Mouse (Mus musculus): Measurements from ENCODE around the gene Omp. TPM values are rescaled to one million over a fixed set of nuclear protein-coding genes. Genes with fewer than 3 reads are reported as not detected.
A peak's percentile ranks its signal among the peaks of the same experiment; 100 is the strongest.

Gene Omp
- total and polyA plus RNA-seq, 2 experiments from 2014 or later: 0.29 to 0.31 TPM

DNA sequence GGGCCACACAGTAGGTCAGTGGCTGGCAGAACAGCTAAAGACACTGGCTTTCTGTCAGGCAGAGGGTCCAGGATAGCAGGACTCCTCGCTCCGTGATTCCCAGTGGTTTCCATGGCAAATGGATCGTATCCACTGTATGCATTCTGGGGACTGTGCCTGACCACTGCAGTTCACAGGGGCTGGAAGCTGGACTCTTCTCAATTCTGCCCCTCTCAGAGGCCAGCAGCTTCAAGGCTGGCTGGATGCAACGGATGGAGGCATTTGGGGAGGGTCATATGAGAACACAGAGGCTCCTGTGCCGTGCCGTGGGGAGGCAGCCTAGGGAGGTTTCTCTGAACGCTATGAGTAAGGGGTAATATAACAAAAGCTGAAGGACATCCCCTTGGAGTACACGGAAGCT, 3.1 kb downstream of the Omp start:
- H3K27me3 ChIP-seq (ENCODE audit: insufficient read depth, low read length): no peaks in the 10 kb centered on the region
- no peaks in the 10 kb centered on the region for H3K4me1 ChIP-seq (ENCODE audit: insufficient read depth)
- no peak for TF ChIP-seq CTCF (IDR thresholded peaks at IDR 0.05; ENCODE audit: low read depth)
- ATAC-seq (0 out of 2 replicates have a peak, but pooled peaks have one; percentile 17), DNase-seq (no peak)
- H3K9ac ChIP-seq: no peak overlapping the region
- H3K9me3 ChIP-seq (ENCODE audit: low read length): no peaks in the 10 kb centered on the region
- H3K36me3 ChIP-seq (ENCODE audit: insufficient read depth): no peaks in the 10 kb centered on the region
- H3K27ac ChIP-seq (ENCODE audit: low read depth, low read length): no peak overlapping the region
- H3K4me2 ChIP-seq (ENCODE audit: low read depth): no peak overlapping the region
- H3K4me3 ChIP-seq (ENCODE audit: low read depth, low read length): no peak overlapping the region
- 58% methylated on average over 8 of the region's 8 CpGs for WGBS

DNA sequence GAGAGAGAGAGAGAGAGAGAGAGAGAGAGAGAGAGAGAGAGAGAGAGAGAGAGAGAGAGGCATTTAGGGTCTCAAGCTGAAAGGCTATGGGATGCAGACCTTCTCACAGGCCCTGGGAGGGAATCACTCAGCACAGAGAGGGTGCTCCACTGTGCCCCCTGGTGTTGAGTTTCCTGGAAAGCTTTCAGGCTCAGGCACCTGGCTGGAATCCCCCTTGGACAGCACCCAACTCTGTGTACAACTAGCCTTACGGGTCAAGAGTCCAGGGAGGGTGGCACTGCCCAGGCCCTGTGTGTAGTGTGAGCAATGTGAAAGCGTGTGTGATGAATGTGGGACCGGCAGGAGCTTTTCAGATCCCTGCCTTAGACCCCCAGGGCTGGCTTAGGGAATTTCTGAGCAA, 4.1 kb downstream of the Omp start:
- H3K27me3 ChIP-seq (ENCODE audit: insufficient read depth, low read length): no peaks in the 10 kb centered on the region
- H3K36me3 ChIP-seq (ENCODE audit: insufficient read depth): no peaks in the 10 kb centered on the region
- DNase-seq: no peak
- no peak overlapping the region for H3K4me3 ChIP-seq (ENCODE audit: low read depth, low read length)
- WGBS: 43% methylated on average over 3 of the region's 3 CpGs
- ATAC-seq: 0 out of 2 replicates have a peak, but pooled peaks have one; percentile 33
- H3K4me2 ChIP-seq (ENCODE audit: low read depth): no peak overlapping the region
- peak; percentile 50 for TF ChIP-seq CTCF (IDR thresholded peaks at IDR 0.05; ENCODE audit: low read depth)
- no peak overlapping the region for H3K9ac ChIP-seq
- H3K27ac ChIP-seq (ENCODE audit: low read depth, low read length): no peak overlapping the region
- H3K4me1 ChIP-seq (ENCODE audit: insufficient read depth): no peaks in the 10 kb centered on the region
- no peaks in the 10 kb centered on the region for H3K9me3 ChIP-seq (ENCODE audit: low read length)

GRCm38 (mm10) chr7:98140597-98140996, 4.7 kb downstream of the Omp start:
- WGBS: 25% methylated on average over 2 of the region's 2 CpGs
- H3K4me3 ChIP-seq (ENCODE audit: low read depth, low read length): no peak overlapping the region
- DNase-seq (no peak), ATAC-seq (no peak)
- no peak for TF ChIP-seq CTCF (IDR thresholded peaks at IDR 0.05; ENCODE audit: low read depth)
- no peaks in the 10 kb centered on the region for H3K27me3 ChIP-seq (ENCODE audit: insufficient read depth, low read length)
- no peak overlapping the region for H3K4me2 ChIP-seq (ENCODE audit: low read depth)
- no peak overlapping the region for H3K9ac ChIP-seq
- no peak overlapping the region for H3K27ac ChIP-seq (ENCODE audit: low read depth, low read length)
- no peaks in the 10 kb centered on the region for H3K4me1 ChIP-seq (ENCODE audit: insufficient read depth)
- no peaks in the 10 kb centered on the region for H3K9me3 ChIP-seq (ENCODE audit: low read length)
- H3K36me3 ChIP-seq (ENCODE audit: insufficient read depth): no peaks in the 10 kb centered on the region

DNA sequence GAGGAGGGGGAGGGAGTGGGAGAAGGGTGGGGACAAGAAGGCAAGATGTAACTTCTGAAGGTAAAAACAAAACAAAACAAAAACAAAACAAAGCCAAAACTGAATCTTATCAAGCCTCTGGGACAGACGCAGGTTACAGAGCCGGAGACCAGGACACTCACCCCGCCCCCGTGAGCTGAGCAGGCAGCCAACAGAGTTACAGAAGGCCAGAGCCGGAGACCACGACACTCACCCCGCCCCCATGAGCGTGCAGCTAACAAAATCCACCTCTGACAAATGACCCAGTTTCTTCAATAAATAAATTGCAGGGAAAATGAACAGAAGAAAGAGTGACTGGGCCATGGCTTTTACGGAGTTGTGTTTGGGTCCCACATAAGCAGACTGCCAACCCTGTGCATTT, 6.1 kb downstream of the Omp start:
- WGBS: 26% methylated on average over 9 of the region's 9 CpGs
- ATAC-seq (no peak), DNase-seq (no peak)
- H3K27me3 ChIP-seq (ENCODE audit: insufficient read depth, low read length): no peaks in the 10 kb centered on the region
- no peak overlapping the region for H3K4me2 ChIP-seq (ENCODE audit: low read depth)
- no peaks in the 10 kb centered on the region for H3K4me1 ChIP-seq (ENCODE audit: insufficient read depth)
- H3K9ac ChIP-seq: no peak overlapping the region
- H3K36me3 ChIP-seq (ENCODE audit: insufficient read depth): 0 out of 2 replicates have a peak, but pooled peaks cover 3% of the 10 kb centered on the region
- no peak for TF ChIP-seq CTCF (IDR thresholded peaks at IDR 0.05; ENCODE audit: low read depth)
- H3K4me3 ChIP-seq (ENCODE audit: low read depth, low read length): no peak overlapping the region
- no peak overlapping the region for H3K27ac ChIP-seq (ENCODE audit: low read depth, low read length)
- no peaks in the 10 kb centered on the region for H3K9me3 ChIP-seq (ENCODE audit: low read length)

DNA sequence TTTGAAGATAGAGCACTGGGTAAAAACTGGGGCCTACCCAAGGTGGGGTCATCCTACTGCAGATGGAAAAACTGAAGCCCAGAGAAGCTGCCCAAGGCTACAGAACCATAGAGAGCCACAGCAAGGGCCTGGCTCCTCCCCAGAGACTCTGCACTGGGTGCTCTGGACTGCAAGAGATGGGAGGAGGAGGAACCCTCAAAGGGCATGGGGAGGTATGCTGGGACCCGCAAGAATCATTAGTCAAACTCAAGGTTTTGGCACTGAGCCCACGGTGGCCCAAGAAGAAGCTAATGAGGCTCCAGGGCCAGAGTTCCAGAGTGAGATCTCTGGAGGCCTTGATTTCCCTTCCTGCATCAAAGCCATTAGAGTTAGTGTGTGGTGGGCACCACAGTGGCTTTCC, 7.3 kb downstream of the Omp start:
- Histone ChIP-seq H3K9me3 (ENCODE audit: low read length) (no peaks in the 10 kb centered on the region), H3K27ac (ENCODE audit: low read depth, low read length) (no peak overlapping the region), H3K4me1 (ENCODE audit: insufficient read depth) (no peaks in the 10 kb centered on the region), H3K4me2 (ENCODE audit: low read depth) (no peak overlapping the region), H3K4me3 (ENCODE audit: low read depth, low read length) (no peak overlapping the region), H3K36me3 (ENCODE audit: insufficient read depth) (0 out of 2 replicates have a peak, but pooled peaks cover 3% of the 10 kb centered on the region), H3K9ac (no peak overlapping the region), H3K27me3 (ENCODE audit: insufficient read depth, low read length) (no peaks in the 10 kb centered on the region)
- WGBS: 79% methylated on average over 2 of the region's 2 CpGs
- DNase-seq: no peak
- no peak for TF ChIP-seq CTCF (IDR thresholded peaks at IDR 0.05; ENCODE audit: low read depth)
- no peak for ATAC-seq

GRCm38 (mm10) chr7:98137583-98137982, 7.7 kb downstream of the Omp start:
- ATAC-seq (no peak; the same call in 1 of the 2 replicates), DNase-seq (no peak)
- no peak overlapping the region for H3K27ac ChIP-seq (ENCODE audit: low read depth, low read length)
- no peak overlapping the region for H3K4me2 ChIP-seq (ENCODE audit: low read depth)
- no peak overlapping the region for H3K4me3 ChIP-seq (ENCODE audit: low read depth, low read length)
- H3K9me3 ChIP-seq (ENCODE audit: low read length): no peaks in the 10 kb centered on the region
- no peak overlapping the region for H3K9ac ChIP-seq
- no peaks in the 10 kb centered on the region for H3K4me1 ChIP-seq (ENCODE audit: insufficient read depth)
- H3K36me3 ChIP-seq (ENCODE audit: insufficient read depth): 0 out of 2 replicates have a peak, but pooled peaks cover 3% of the 10 kb centered on the region
- TF ChIP-seq CTCF (IDR thresholded peaks at IDR 0.05; ENCODE audit: low read depth): no peak
- no peaks in the 10 kb centered on the region for H3K27me3 ChIP-seq (ENCODE audit: insufficient read depth, low read length)
- WGBS: 40% methylated on average over 3 of the region's 3 CpGs

- Histone ChIP-seq H3K27me3 (ENCODE audit: insufficient read depth, low read length) (no peaks in the 10 kb centered on the region), H3K4me2 (ENCODE audit: low read depth) (no peak overlapping the region), H3K27ac (ENCODE audit: low read depth, low read length) (no peak overlapping the region), H3K9ac (no peak overlapping the region), H3K9me3 (ENCODE audit: low read length) (no peaks in the 10 kb centered on the region), H3K4me1 (ENCODE audit: insufficient read depth) (no peaks in the 10 kb centered on the region), H3K36me3 (ENCODE audit: insufficient read depth) (peaks cover 20% of the 10 kb centered on the region; the same call in 1 of the 2 replicates), H3K4me3 (ENCODE audit: low read depth, low read length) (no peak overlapping the region)
- 88% methylated on average over 8 of the region's 8 CpGs for WGBS
- ATAC-seq (no peak), DNase-seq (no peak)
- 0 out of 2 replicates have a peak, but pooled peaks have one; percentile 18 for TF ChIP-seq CTCF (IDR thresholded peaks at IDR 0.05; ENCODE audit: low read depth)
These were observed 13.6 kb downstream of the Omp start for GRCm38 (mm10) chr7:98131751-98132150.
